Mouse (Mus musculus): ENCODE measurements around the gene Fggy. TPM values are rescaled to one million over a fixed set of nuclear protein-coding genes. Genes with fewer than 3 reads are reported as not detected.

Gene Fggy
- polyA plus RNA-seq, 1 experiment from 2014 or later = 10.9 TPM

- ATAC-seq (ENCODE audit: insufficient read depth, low FRiP score, low read depth) = no peak
- no peak overlapping the region for H3K4me3 ChIP-seq (replicated peaks)
- H3K9me3 ChIP-seq = no peaks in the 10 kb centered on the region
- H3K27ac ChIP-seq = no peak overlapping the region
- no peak overlapping the region for H3K4me2 ChIP-seq
- H3K36me3 ChIP-seq = no peaks in the 10 kb centered on the region
- H3K4me1 ChIP-seq = no peaks in the 10 kb centered on the region
- H3K27me3 ChIP-seq (replicated peaks) = no peaks in the 10 kb centered on the region
- WGBS = 49% methylated on average over 2 of the region's 2 CpGs
- no peak overlapping the region for H3K9ac ChIP-seq
These were observed 262.3 kb downstream of the Fggy start for GRCm38 (mm10) chr4:95819650-95820049.

GRCm38 (mm10) chr4:95821906-95822579, 264.7 kb downstream of the Fggy start:
- Histone ChIP-seq H3K36me3 (no peaks in the 10 kb centered on the region), H3K4me3 (replicated peaks) (no peak overlapping the region), H3K4me2 (no peak overlapping the region), H3K9ac (no peak overlapping the region), H3K4me1 (no peaks in the 10 kb centered on the region), H3K9me3 (no peaks in the 10 kb centered on the region), H3K27ac (no peak overlapping the region), H3K27me3 (replicated peaks) (no peaks in the 10 kb centered on the region)
- 71% methylated on average over 3 of the region's 3 CpGs for WGBS
- no peak for ATAC-seq (ENCODE audit: insufficient read depth, low FRiP score, low read depth)

DNA sequence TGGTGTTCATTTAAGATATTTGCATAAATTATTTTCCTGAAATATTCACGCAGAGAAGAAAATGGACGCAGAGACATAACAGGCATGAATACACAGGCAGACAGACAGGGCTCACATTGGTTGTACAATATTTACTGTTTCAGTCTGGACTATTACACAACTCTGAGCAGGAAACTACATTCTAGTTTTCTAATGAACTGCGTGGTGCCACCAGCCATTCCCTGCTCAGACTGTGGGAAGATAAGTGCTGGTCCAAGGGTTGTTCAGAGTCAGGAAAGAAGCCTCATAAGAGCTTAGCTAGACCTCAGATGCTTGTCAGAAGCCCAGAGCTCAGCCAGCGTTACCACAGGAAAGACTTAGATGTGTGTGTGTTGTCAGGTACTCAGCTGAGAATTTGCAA, 270.9 kb downstream of the Fggy start:
- 89% methylated on average over 4 of the region's 4 CpGs for WGBS
- Histone ChIP-seq H3K4me3 (replicated peaks) (no peak overlapping the region), H3K4me2 (no peak overlapping the region), H3K9me3 (no peaks in the 10 kb centered on the region), H3K36me3 (no peaks in the 10 kb centered on the region), H3K27me3 (replicated peaks) (no peaks in the 10 kb centered on the region), H3K4me1 (no peaks in the 10 kb centered on the region), H3K27ac (no peak overlapping the region), H3K9ac (no peak overlapping the region)
- no peak for ATAC-seq (ENCODE audit: insufficient read depth, low FRiP score, low read depth)

- no peak overlapping the region for H3K4me2 ChIP-seq
- H3K9ac ChIP-seq = no peak overlapping the region
- no peak overlapping the region for H3K4me3 ChIP-seq (replicated peaks)
- H3K27me3 ChIP-seq (replicated peaks) = no peaks in the 10 kb centered on the region
- no peak for ATAC-seq (ENCODE audit: insufficient read depth, low FRiP score, low read depth)
- no peaks in the 10 kb centered on the region for H3K4me1 ChIP-seq
- no peak overlapping the region for H3K27ac ChIP-seq
- no peaks in the 10 kb centered on the region for H3K36me3 ChIP-seq
- 69% methylated on average over 2 of the region's 2 CpGs for WGBS
- H3K9me3 ChIP-seq = no peaks in the 10 kb centered on the region
These were observed 273.0 kb downstream of the Fggy start for GRCm38 (mm10) chr4:95830320-95830719.

DNA sequence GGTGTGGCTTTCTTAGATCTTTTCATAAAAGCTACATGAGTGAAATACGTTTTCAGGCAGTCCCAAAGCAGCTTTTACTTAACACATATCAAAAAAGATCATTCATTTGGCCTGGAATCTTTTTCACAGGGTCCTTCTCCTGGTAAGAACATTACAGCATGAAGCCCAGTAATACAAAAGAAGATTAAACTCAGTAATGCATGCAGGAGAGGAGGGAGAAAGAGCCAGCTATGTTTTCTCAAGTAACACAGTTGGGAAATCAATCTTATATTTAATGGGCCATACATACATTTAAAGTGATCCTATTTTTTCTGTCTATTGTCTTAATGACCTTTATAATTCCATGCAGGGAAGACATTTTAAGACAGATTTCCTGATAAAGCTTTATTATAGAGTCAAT, 282.6 kb downstream of the Fggy start:
- no peak overlapping the region for H3K27ac ChIP-seq
- no peak overlapping the region for H3K4me3 ChIP-seq (replicated peaks)
- H3K27me3 ChIP-seq (replicated peaks) = no peaks in the 10 kb centered on the region
- no peak overlapping the region for H3K4me2 ChIP-seq
- no peaks in the 10 kb centered on the region for H3K4me1 ChIP-seq
- no peak for ATAC-seq (ENCODE audit: insufficient read depth, low FRiP score, low read depth)
- WGBS = 84% methylated on average over 1 of the region's 1 CpGs
- no peaks in the 10 kb centered on the region for H3K9me3 ChIP-seq
- no peaks in the 10 kb centered on the region for H3K36me3 ChIP-seq
- H3K9ac ChIP-seq = no peak overlapping the region

DNA sequence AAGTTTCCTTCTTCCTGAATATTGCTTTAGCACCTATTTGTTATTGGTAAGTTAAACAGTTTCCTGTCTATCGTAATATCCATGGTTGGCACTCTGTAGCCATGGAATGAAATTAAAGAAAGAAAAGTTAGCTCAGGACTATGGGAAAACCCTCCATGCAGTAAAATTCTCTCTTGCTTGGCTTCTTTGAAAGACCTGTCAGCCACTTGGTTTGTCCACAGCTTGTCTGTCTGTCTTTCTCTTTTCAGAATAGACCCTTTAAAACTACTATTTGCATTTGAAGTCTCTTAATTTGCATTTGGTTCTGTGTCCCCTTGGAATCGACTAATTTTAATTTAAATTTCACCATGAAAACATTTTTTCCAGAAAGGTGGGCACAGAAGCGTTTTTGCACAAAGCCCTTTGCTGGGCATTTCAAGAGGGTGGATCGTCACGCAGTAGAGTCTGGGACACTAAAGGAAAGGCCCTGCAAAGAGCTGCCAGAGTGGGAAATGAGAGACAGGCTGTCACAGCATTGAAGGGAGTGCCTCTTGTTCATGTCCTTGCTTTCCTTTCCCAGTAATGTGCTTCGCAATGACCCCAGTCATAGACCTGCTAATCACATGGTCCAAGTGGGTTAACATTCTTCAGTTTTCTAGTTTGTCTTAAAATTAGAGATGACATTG, 283.2 kb downstream of the Fggy start:
- no peak overlapping the region for H3K9ac ChIP-seq
- H3K9me3 ChIP-seq = no peaks in the 10 kb centered on the region
- 83% methylated on average over 6 of the region's 6 CpGs for WGBS
- no peaks in the 10 kb centered on the region for H3K27me3 ChIP-seq (replicated peaks)
- no peak overlapping the region for H3K4me2 ChIP-seq
- no peak overlapping the region for H3K27ac ChIP-seq
- no peak for ATAC-seq (ENCODE audit: insufficient read depth, low FRiP score, low read depth)
- H3K4me1 ChIP-seq = no peaks in the 10 kb centered on the region
- H3K4me3 ChIP-seq (replicated peaks) = no peak overlapping the region
- no peaks in the 10 kb centered on the region for H3K36me3 ChIP-seq

DNA sequence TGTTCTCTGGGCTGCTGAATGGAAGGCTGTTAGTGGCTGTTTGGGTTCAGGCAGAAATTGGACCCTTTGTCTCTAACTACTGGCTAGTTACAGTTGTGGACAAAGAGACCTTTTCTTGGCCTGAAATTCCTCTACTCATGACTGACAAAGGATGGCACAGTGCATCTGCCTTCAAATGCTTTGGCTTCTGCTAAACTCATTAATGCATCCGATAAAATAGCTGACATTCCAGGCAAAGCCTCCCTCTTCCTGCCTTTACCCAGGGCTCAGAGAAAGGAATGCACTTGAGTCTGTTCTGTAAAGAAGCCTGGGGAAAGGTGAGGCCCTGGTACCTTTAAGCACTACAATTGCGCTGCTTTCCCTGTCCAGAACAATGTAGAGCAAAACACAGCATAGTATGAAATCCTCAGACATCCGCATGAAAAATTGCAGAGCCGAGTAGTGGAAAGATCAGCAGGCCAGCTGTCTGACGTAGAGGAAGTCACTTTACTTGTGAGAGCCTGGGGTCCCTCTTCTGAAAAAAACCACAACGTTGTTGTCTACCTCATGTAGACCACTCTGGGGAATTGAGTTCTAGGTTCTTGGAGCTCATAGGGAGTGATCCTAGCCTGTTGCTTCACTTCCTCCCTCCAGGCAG, 288.8 kb downstream of the Fggy start:
- Histone ChIP-seq H3K27ac (peak overlapping the region; percentile 26; the same call in 1 of the 2 replicates), H3K4me3 (replicated peaks) (no peak overlapping the region), H3K9ac (no peak overlapping the region), H3K36me3 (no peaks in the 10 kb centered on the region), H3K4me2 (no peak overlapping the region), H3K27me3 (replicated peaks) (no peaks in the 10 kb centered on the region), H3K4me1 (peaks cover 5% of the 10 kb centered on the region; the same call in 1 of the 2 replicates), H3K9me3 (no peaks in the 10 kb centered on the region)
- no peak for ATAC-seq (ENCODE audit: insufficient read depth, low FRiP score, low read depth)
- 27% methylated on average over 6 of the region's 6 CpGs for whole genome bisulfite sequencing

DNA sequence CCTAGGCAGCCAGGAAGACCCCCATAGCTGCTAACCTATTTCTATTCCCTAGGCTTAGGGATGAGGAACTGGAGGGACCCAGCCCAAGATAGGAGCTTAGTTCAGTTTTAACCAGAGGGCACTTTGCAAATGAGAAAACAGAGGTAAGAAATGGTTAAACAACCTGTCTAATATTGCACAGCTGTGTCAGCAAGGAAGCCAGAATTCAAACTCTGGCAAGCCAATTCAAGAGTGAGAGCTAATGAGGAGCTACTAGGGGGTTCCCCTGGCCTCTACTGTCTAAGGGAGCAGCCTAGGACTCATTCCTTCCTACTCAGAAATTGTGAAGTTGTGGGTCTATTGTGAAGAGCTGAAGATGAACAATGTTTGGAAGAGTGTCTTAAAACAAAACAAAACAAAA, 289.9 kb downstream of the Fggy start:
- ATAC-seq (ENCODE audit: insufficient read depth, low FRiP score, low read depth) = no peak
- Histone ChIP-seq H3K4me1 (peaks cover 5% of the 10 kb centered on the region; the same call in 1 of the 2 replicates), H3K4me2 (no peak overlapping the region), H3K36me3 (no peaks in the 10 kb centered on the region), H3K4me3 (replicated peaks) (no peak overlapping the region), H3K27me3 (replicated peaks) (no peaks in the 10 kb centered on the region), H3K9ac (no peak overlapping the region), H3K9me3 (no peaks in the 10 kb centered on the region), H3K27ac (no peak overlapping the region)

GRCm38 (mm10) chr4:95847664-95848063, 290.4 kb downstream of the Fggy start:
- peaks cover 5% of the 10 kb centered on the region; the same call in 1 of the 2 replicates for H3K4me1 ChIP-seq
- H3K36me3 ChIP-seq = no peaks in the 10 kb centered on the region
- 78% methylated on average over 3 of the region's 3 CpGs for WGBS
- no peak overlapping the region for H3K4me2 ChIP-seq
- no peak for ATAC-seq (ENCODE audit: insufficient read depth, low FRiP score, low read depth)
- no peaks in the 10 kb centered on the region for H3K9me3 ChIP-seq
- H3K27me3 ChIP-seq (replicated peaks) = no peaks in the 10 kb centered on the region
- H3K9ac ChIP-seq = no peak overlapping the region
- no peak overlapping the region for H3K27ac ChIP-seq
- H3K4me3 ChIP-seq (replicated peaks) = no peak overlapping the region

- no peak overlapping the region for H3K27ac ChIP-seq
- no peak overlapping the region for H3K4me2 ChIP-seq
- WGBS = 85% methylated on average over 5 of the region's 5 CpGs
- H3K36me3 ChIP-seq = no peaks in the 10 kb centered on the region
- no peak for ATAC-seq (ENCODE audit: insufficient read depth, low FRiP score, low read depth)
- no peak overlapping the region for H3K9ac ChIP-seq
- no peaks in the 10 kb centered on the region for H3K9me3 ChIP-seq
- H3K4me1 ChIP-seq = peaks cover 5% of the 10 kb centered on the region; the same call in 1 of the 2 replicates
- no peak overlapping the region for H3K4me3 ChIP-seq (replicated peaks)
- no peaks in the 10 kb centered on the region for H3K27me3 ChIP-seq (replicated peaks)
These were observed 292.2 kb downstream of the Fggy start for GRCm38 (mm10) chr4:95849497-95849896.

GRCm38 (mm10) chr4:95850044-95850739, 292.9 kb downstream of the Fggy start:
- H3K27me3 ChIP-seq (replicated peaks) = no peaks in the 10 kb centered on the region
- H3K4me3 ChIP-seq (replicated peaks) = no peak overlapping the region
- no peaks in the 10 kb centered on the region for H3K36me3 ChIP-seq
- no peak overlapping the region for H3K4me2 ChIP-seq
- no peak overlapping the region for H3K9ac ChIP-seq
- H3K9me3 ChIP-seq = no peaks in the 10 kb centered on the region
- no peak overlapping the region for H3K27ac ChIP-seq
- peaks cover 5% of the 10 kb centered on the region; the same call in 1 of the 2 replicates for H3K4me1 ChIP-seq
- no peak for ATAC-seq (ENCODE audit: insufficient read depth, low FRiP score, low read depth)
- 75% methylated on average over 6 of the region's 6 CpGs for WGBS

DNA sequence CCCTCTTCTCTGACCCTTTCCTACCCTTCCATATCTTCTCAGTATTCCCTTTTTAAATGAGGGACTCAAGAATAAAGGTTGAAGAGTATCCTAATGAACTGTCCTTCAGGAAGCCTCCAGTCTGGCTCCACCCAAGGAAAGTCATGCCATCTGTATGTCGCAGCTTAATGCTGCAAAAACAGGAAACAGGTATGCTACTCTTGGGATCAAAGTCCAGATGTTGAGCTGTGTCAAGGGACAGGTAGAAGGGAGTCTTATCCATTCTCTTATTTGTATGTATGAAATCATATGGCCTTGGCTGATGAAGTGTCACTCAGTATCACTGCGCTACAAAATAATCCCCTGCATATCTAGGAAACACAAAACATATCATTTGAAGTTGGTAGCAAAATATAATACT, 294.9 kb downstream of the Fggy start:
- H3K4me2 ChIP-seq = no peak overlapping the region
- H3K36me3 ChIP-seq = no peaks in the 10 kb centered on the region
- H3K27me3 ChIP-seq (replicated peaks) = no peaks in the 10 kb centered on the region
- 87% methylated on average over 2 of the region's 2 CpGs for WGBS
- H3K4me3 ChIP-seq (replicated peaks) = no peak overlapping the region
- H3K9me3 ChIP-seq = no peaks in the 10 kb centered on the region
- no peak overlapping the region for H3K27ac ChIP-seq
- no peak for ATAC-seq (ENCODE audit: insufficient read depth, low FRiP score, low read depth)
- no peak overlapping the region for H3K9ac ChIP-seq
- no peaks in the 10 kb centered on the region for H3K4me1 ChIP-seq
